Mouse (Mus musculus): ENCODE results near the gene Mki67. TPM values are rescaled to one million over a fixed set of nuclear protein-coding genes. Genes with fewer than 3 reads are reported as not detected.

The Mki67 gene
- polyA plus RNA-seq, 1 experiment from 2014 or later = 50.9 TPM

GRCm38 (mm10) chr7:135660314-135660713, 55.8 kb downstream of the Mki67 start:
- Histone ChIP-seq H3K4me2 (replicated peaks) (no peak overlapping the region), H3K27ac (replicated peaks) (no peak overlapping the region), H3K36me3 (no peaks in the 10 kb centered on the region), H3K9me3 (no peaks in the 10 kb centered on the region), H3K4me1 (no peaks in the 10 kb centered on the region), H3K9ac (replicated peaks) (no peak overlapping the region), H3K27me3 (no peaks in the 10 kb centered on the region), H3K4me3 (no peak overlapping the region)
- no peak for ATAC-seq (ENCODE audit: low FRiP score, low read depth)

- H3K9ac ChIP-seq (replicated peaks) = no peak overlapping the region
- H3K4me3 ChIP-seq = no peak overlapping the region
- WGBS = 94% methylated on average over 5 of the region's 5 CpGs
- H3K9me3 ChIP-seq = no peaks in the 10 kb centered on the region
- no peaks in the 10 kb centered on the region for H3K4me1 ChIP-seq
- no peak overlapping the region for H3K27ac ChIP-seq (replicated peaks)
- no peak for ATAC-seq (ENCODE audit: low FRiP score, low read depth)
- no peak overlapping the region for H3K4me2 ChIP-seq (replicated peaks)
- H3K36me3 ChIP-seq = no peaks in the 10 kb centered on the region
- no peaks in the 10 kb centered on the region for H3K27me3 ChIP-seq
Observed at GRCm38 (mm10) chr7:135659314-135659935, 56.7 kb downstream of the Mki67 start.

GRCm38 (mm10) chr7:135658150-135658549, 58.0 kb downstream of the Mki67 start:
- H3K27me3 ChIP-seq = no peaks in the 10 kb centered on the region
- 93% methylated on average over 7 of the region's 7 CpGs for WGBS
- no peak overlapping the region for H3K4me2 ChIP-seq (replicated peaks)

GRCm38 (mm10) chr7:135655113-135655512, 61.0 kb downstream of the Mki67 start:
- ATAC-seq (ENCODE audit: low FRiP score, low read depth) = no peak
- no peak overlapping the region for H3K9ac ChIP-seq (replicated peaks)
- H3K4me1 ChIP-seq = no peaks in the 10 kb centered on the region
- no peaks in the 10 kb centered on the region for H3K27me3 ChIP-seq
- no peaks in the 10 kb centered on the region for H3K9me3 ChIP-seq
- no peak overlapping the region for H3K4me2 ChIP-seq (replicated peaks)
- H3K4me3 ChIP-seq = no peak overlapping the region
- H3K36me3 ChIP-seq = no peaks in the 10 kb centered on the region
- WGBS = 90% methylated on average over 4 of the region's 4 CpGs
- H3K27ac ChIP-seq (replicated peaks) = no peak overlapping the region

More at GRCm38 (mm10) chr7:135658150-135658549, 58.0 kb downstream of the Mki67 start:
- no peaks in the 10 kb centered on the region for H3K4me1 ChIP-seq
- ATAC-seq (ENCODE audit: low FRiP score, low read depth) = no peak
- H3K27ac ChIP-seq (replicated peaks) = no peak overlapping the region
- H3K4me3 ChIP-seq = no peak overlapping the region
- H3K9me3 ChIP-seq = no peaks in the 10 kb centered on the region
- H3K36me3 ChIP-seq = no peaks in the 10 kb centered on the region
- H3K9ac ChIP-seq (replicated peaks) = no peak overlapping the region

- Histone ChIP-seq H3K9ac (replicated peaks) (no peak overlapping the region), H3K4me1 (no peaks in the 10 kb centered on the region), H3K9me3 (no peaks in the 10 kb centered on the region), H3K4me2 (replicated peaks) (no peak overlapping the region), H3K4me3 (no peak overlapping the region), H3K27me3 (no peaks in the 10 kb centered on the region), H3K36me3 (no peaks in the 10 kb centered on the region), H3K27ac (replicated peaks) (no peak overlapping the region)
- WGBS = 92% methylated on average over 6 of the region's 6 CpGs
- no peak for ATAC-seq (ENCODE audit: low FRiP score, low read depth)
Observed at GRCm38 (mm10) chr7:135654288-135654687, 61.9 kb downstream of the Mki67 start.

- Histone ChIP-seq H3K4me1 (no peaks in the 10 kb centered on the region), H3K4me3 (no peak overlapping the region), H3K27ac (replicated peaks) (no peak overlapping the region), H3K27me3 (no peaks in the 10 kb centered on the region), H3K9me3 (no peaks in the 10 kb centered on the region), H3K9ac (replicated peaks) (no peak overlapping the region), H3K4me2 (replicated peaks) (no peak overlapping the region), H3K36me3 (no peaks in the 10 kb centered on the region)
- no peak for ATAC-seq (ENCODE audit: low FRiP score, low read depth)
- 89% methylated on average over 7 of the region's 7 CpGs for WGBS
Observed at GRCm38 (mm10) chr7:135653601-135654000, 62.6 kb downstream of the Mki67 start.

- no peaks in the 10 kb centered on the region for H3K27me3 ChIP-seq
- H3K4me2 ChIP-seq (replicated peaks) = no peak overlapping the region
- WGBS = 72% methylated on average over 11 of the region's 11 CpGs
- H3K9me3 ChIP-seq = no peaks in the 10 kb centered on the region
- H3K4me1 ChIP-seq = no peaks in the 10 kb centered on the region
- H3K9ac ChIP-seq (replicated peaks) = no peak overlapping the region
- H3K4me3 ChIP-seq = no peak overlapping the region
- no peaks in the 10 kb centered on the region for H3K36me3 ChIP-seq
- H3K27ac ChIP-seq (replicated peaks) = no peak overlapping the region
- no peak for ATAC-seq (ENCODE audit: low FRiP score, low read depth)
Observed at GRCm38 (mm10) chr7:135652781-135653180, 63.4 kb downstream of the Mki67 start.

- no peak overlapping the region for H3K9ac ChIP-seq (replicated peaks)
- ATAC-seq (ENCODE audit: low FRiP score, low read depth) = no peak
- no peaks in the 10 kb centered on the region for H3K4me1 ChIP-seq
- no peak overlapping the region for H3K4me2 ChIP-seq (replicated peaks)
- H3K9me3 ChIP-seq = no peaks in the 10 kb centered on the region
- no peaks in the 10 kb centered on the region for H3K36me3 ChIP-seq
- H3K27ac ChIP-seq (replicated peaks) = no peak overlapping the region
- H3K27me3 ChIP-seq = no peaks in the 10 kb centered on the region
- no peak overlapping the region for H3K4me3 ChIP-seq
- 75% methylated on average over 18 of the region's 18 CpGs for WGBS
Observed at GRCm38 (mm10) chr7:135651831-135652511, 64.2 kb downstream of the Mki67 start.

- no peak overlapping the region for H3K9ac ChIP-seq (replicated peaks)
- 84% methylated on average over 5 of the region's 5 CpGs for WGBS
Observed at GRCm38 (mm10) chr7:135650061-135650460, 66.1 kb downstream of the Mki67 start.

GRCm38 (mm10) chr7:135649306-135649705, 66.9 kb downstream of the Mki67 start:
- Histone ChIP-seq H3K4me1 (no peaks in the 10 kb centered on the region), H3K27me3 (no peaks in the 10 kb centered on the region), H3K27ac (replicated peaks) (no peak overlapping the region), H3K4me3 (no peak overlapping the region), H3K9ac (replicated peaks) (no peak overlapping the region), H3K4me2 (replicated peaks) (no peak overlapping the region), H3K36me3 (no peaks in the 10 kb centered on the region), H3K9me3 (no peaks in the 10 kb centered on the region)
- WGBS = 89% methylated on average over 1 of the region's 1 CpGs
- ATAC-seq (ENCODE audit: low FRiP score, low read depth) = no peak

More at GRCm38 (mm10) chr7:135650061-135650460, 66.1 kb downstream of the Mki67 start:
- Histone ChIP-seq H3K4me3 (no peak overlapping the region), H3K27me3 (no peaks in the 10 kb centered on the region), H3K27ac (replicated peaks) (no peak overlapping the region), H3K9me3 (no peaks in the 10 kb centered on the region), H3K36me3 (no peaks in the 10 kb centered on the region), H3K4me2 (replicated peaks) (no peak overlapping the region), H3K4me1 (no peaks in the 10 kb centered on the region)
- ATAC-seq (ENCODE audit: low FRiP score, low read depth) = no peak

GRCm38 (mm10) chr7:135648821-135649220, 67.3 kb downstream of the Mki67 start:
- no peaks in the 10 kb centered on the region; the same call in 1 of the 2 replicates for H3K27me3 ChIP-seq
- H3K9ac ChIP-seq (replicated peaks) = no peak overlapping the region
- H3K27ac ChIP-seq (replicated peaks) = no peak overlapping the region
- H3K4me2 ChIP-seq (replicated peaks) = no peak overlapping the region
- no peaks in the 10 kb centered on the region for H3K9me3 ChIP-seq
- no peak for ATAC-seq (ENCODE audit: low FRiP score, low read depth)
- H3K4me3 ChIP-seq = no peak overlapping the region
- H3K36me3 ChIP-seq = no peaks in the 10 kb centered on the region
- no peaks in the 10 kb centered on the region for H3K4me1 ChIP-seq
- WGBS = 91% methylated on average over 8 of the region's 8 CpGs

- no peak overlapping the region for H3K4me3 ChIP-seq
- H3K9me3 ChIP-seq = no peaks in the 10 kb centered on the region
- H3K9ac ChIP-seq (replicated peaks) = no peak overlapping the region
- WGBS = 87% methylated on average over 6 of the region's 6 CpGs
- H3K27ac ChIP-seq (replicated peaks) = no peak overlapping the region
- H3K4me2 ChIP-seq (replicated peaks) = no peak overlapping the region
- no peaks in the 10 kb centered on the region for H3K36me3 ChIP-seq
- no peaks in the 10 kb centered on the region; the same call in 1 of the 2 replicates for H3K27me3 ChIP-seq
- H3K4me1 ChIP-seq = no peaks in the 10 kb centered on the region
- no peak for ATAC-seq (ENCODE audit: low FRiP score, low read depth)
Observed at GRCm38 (mm10) chr7:135646976-135647375, 69.2 kb downstream of the Mki67 start.

Data from midbrain, embryonic 12.5 days (tissue).